ENCODE assay signal across 8 mouse cellular contexts in the genomic region with DNA sequence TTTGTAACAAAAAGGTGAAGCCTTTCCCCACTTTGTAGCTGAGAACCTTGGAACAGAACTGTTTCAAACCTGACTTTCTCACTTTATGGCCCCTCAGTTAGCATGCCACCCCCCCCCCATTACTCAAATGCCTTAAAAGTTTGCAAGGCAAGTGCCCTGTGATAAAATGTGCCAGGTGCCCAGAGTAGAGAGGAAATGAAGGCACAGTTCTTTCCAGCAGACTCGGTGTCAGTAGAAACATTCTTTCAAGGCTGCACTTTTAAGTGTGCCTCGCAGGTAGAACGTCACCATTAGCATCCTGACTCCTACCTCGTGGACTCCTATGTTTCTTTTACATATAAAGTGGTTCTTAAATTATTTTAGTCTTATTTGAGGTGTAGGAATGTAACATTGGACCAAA. TPM values are rescaled to one million over a fixed set of nuclear protein-coding genes. Genes with fewer than 3 reads are reported as not detected.
DNase-seq lines count a peak whose midpoint lies in the region; ATAC-seq and TF ChIP-seq lines count a peak whose summit lies in the region.
"Had no signal": no experiment of that assay in that cellular context is flagged by ENCODE, and none has a peak within 500 bp of the region (broad histone marks: within the 10 kb centered on the region; RNA-seq: fewer than 3 reads in every experiment).

No protein-coding gene starts in this region.

- H3K4me3 ChIP-seq in testis, adult 2 months (ENCODE audit: control insufficient read depth, low read depth, low read length), result peak overlapping the region; percentile 99; the same call in 1 of the 2 replicates
- H3K4me3 ChIP-seq in forebrain, embryonic 12.5 days (replicated peaks), result peak overlapping the region; percentile 76
- H3K4me3 ChIP-seq in limb, embryonic 14.5 days (replicated peaks; ENCODE audit: low read length), result peak overlapping the region; percentile 77
- H3K4me3 ChIP-seq in stomach, embryonic 16.5 days (replicated peaks; ENCODE audit: low read length), result peak overlapping the region; percentile 93

- peaks cover 5% of the 10 kb centered on the region for H3K36me3 ChIP-seq in testis, adult 2 months (ENCODE audit: control insufficient read depth, insufficient read depth, low read length)
- H3K36me3 ChIP-seq in forebrain, embryonic 12.5 days (replicated peaks), result peaks cover 16% of the 10 kb centered on the region
- peaks cover 17% of the 10 kb centered on the region for H3K36me3 ChIP-seq in limb, embryonic 14.5 days (ENCODE audit: control insufficient read depth, insufficient read depth, low read length)
- peaks cover 12% of the 10 kb centered on the region for H3K36me3 ChIP-seq in stomach, embryonic 16.5 days (ENCODE audit: control insufficient read depth, insufficient read depth, low read length)

- TF ChIP-seq POLR2A in testis, adult 2 months (IDR thresholded peaks at IDR 0.05; ENCODE audit: control insufficient read depth, low read depth, low read length), result no peak
- TF ChIP-seq POLR2A in limb, embryonic 14.5 days (IDR thresholded peaks at IDR 0.05; ENCODE audit: borderline replicate concordance, extremely low read depth, insufficient read depth, insufficient read length), result no peak

- ATAC-seq in forebrain, embryonic 12.5 days (ENCODE audit: low FRiP score), result no peak
- no peak for ATAC-seq in limb, embryonic 14.5 days (ENCODE audit: low FRiP score, low read depth)
- no peak for ATAC-seq in stomach, embryonic 16.5 days (ENCODE audit: insufficient read depth, low FRiP score)

- H3K4me2 ChIP-seq in forebrain, embryonic 12.5 days, result peak overlapping the region; percentile 73
- H3K4me2 ChIP-seq in limb, embryonic 14.5 days (replicated peaks; ENCODE audit: low read depth, low read length, severe bottlenecking), result peak overlapping the region; percentile 71
- peak overlapping the region; percentile 80 for H3K4me2 ChIP-seq in stomach, embryonic 16.5 days (ENCODE audit: low read depth, low read length)

- 87% methylated on average over 4 of the region's 4 CpGs for WGBS in forebrain, embryonic 12.5 days
- WGBS in limb, embryonic 14.5 days, result 56% methylated on average over 4 of the region's 4 CpGs
- WGBS in stomach, embryonic 16.5 days, result 61% methylated on average over 4 of the region's 4 CpGs

- H3K9ac ChIP-seq in forebrain, embryonic 12.5 days, result no peak overlapping the region
- H3K9ac ChIP-seq in limb, embryonic 14.5 days (ENCODE audit: low read depth, low read length, severe bottlenecking), result peak overlapping the region; percentile 86
- H3K9ac ChIP-seq in stomach, embryonic 16.5 days (ENCODE audit: low read length), result peak overlapping the region; percentile 94

- DNase-seq in testis, postnatal 10 days (ENCODE audit: low spot score), result no peak
- DNase-seq in limb, embryonic 14.5 days (ENCODE audit: low spot score), result no peak
- DNase-seq in cerebellum, postnatal 36 days, result no peak
- no peak for DNase-seq in c-Kit-positive CD71-positive TER-119-positive erythroid progenitor cells, embryonic 14.5 days (ENCODE audit: low spot score)
- DNase-seq: cerebellum, adult 9-11 months had no signal

- H3K9me3 ChIP-seq in forebrain, embryonic 12.5 days, result no peaks in the 10 kb centered on the region
- no peaks in the 10 kb centered on the region for H3K9me3 ChIP-seq in limb, embryonic 14.5 days (ENCODE audit: control insufficient read depth, low read length)
- H3K9me3 ChIP-seq in stomach, embryonic 16.5 days (replicated peaks; ENCODE audit: control insufficient read depth, low read length), result no peaks in the 10 kb centered on the region

- TF ChIP-seq CTCF in testis, adult 2 months (IDR thresholded peaks at IDR 0.05; ENCODE audit: control insufficient read depth, insufficient read depth, insufficient replicate concordance, low read depth, low read length), result no peak

- no peak overlapping the region; the same call in 1 of the 2 replicates for H3K27ac ChIP-seq in testis, adult 2 months (ENCODE audit: control insufficient read depth, insufficient read depth, low read depth, low read length)
- no peak overlapping the region for H3K27ac ChIP-seq in forebrain, embryonic 12.5 days
- H3K27ac ChIP-seq in limb, embryonic 14.5 days (replicated peaks; ENCODE audit: low read depth, low read length), result no peak overlapping the region
- H3K27ac ChIP-seq in stomach, embryonic 16.5 days (ENCODE audit: low read length), result no peak overlapping the region

- H3K27me3 ChIP-seq in testis, adult 2 months (ENCODE audit: control insufficient read depth, insufficient read depth, low read length), result no peaks in the 10 kb centered on the region
- H3K27me3 ChIP-seq in forebrain, embryonic 12.5 days, result no peaks in the 10 kb centered on the region
- H3K27me3 ChIP-seq in limb, embryonic 14.5 days (ENCODE audit: control insufficient read depth, insufficient read depth, low read length), result no peaks in the 10 kb centered on the region
- no peaks in the 10 kb centered on the region for H3K27me3 ChIP-seq in stomach, embryonic 16.5 days (ENCODE audit: control insufficient read depth, insufficient read depth, low read length)

- H3K4me1 ChIP-seq in testis, adult 2 months (ENCODE audit: control insufficient read depth, insufficient read depth, low read length), result peaks cover 2% of the 10 kb centered on the region; the same call in 1 of the 2 replicates
- H3K4me1 ChIP-seq in forebrain, embryonic 12.5 days, result peaks cover 5% of the 10 kb centered on the region
- peaks cover 4% of the 10 kb centered on the region for H3K4me1 ChIP-seq in limb, embryonic 14.5 days (ENCODE audit: control insufficient read depth, insufficient read depth, low read length)
- peaks cover 5% of the 10 kb centered on the region for H3K4me1 ChIP-seq in stomach, embryonic 16.5 days (ENCODE audit: control insufficient read depth, insufficient read depth, low read length)

RNA-seq across cellular contexts. Expression of gene 4932438A13Rik, which starts 1.0 kb away (rescaled TPM):
- polyA plus RNA-seq in testis, adult 2 months (2012; rRNA removed), result 29.1 and 37.5 TPM in 2 replicates
- 47.8 and 57.0 TPM in 2 replicates for polyA plus RNA-seq in forebrain, embryonic 12.5 days (2016; fragmentation: Nextera tagmentation; extraction: Ambion mirVana)
- polyA plus RNA-seq in limb, embryonic 14.5 days (2012; rRNA removed), result 28.1 and 28.3 TPM in 2 replicates
- polyA plus RNA-seq in limb, embryonic 14.5 days (2014; fragmentation: Nextera tagmentation; extraction: Ambion mirVana), result 68.1 and 68.4 TPM in 2 replicates
- 46.2 and 51.2 TPM in 2 replicates for polyA plus RNA-seq in stomach, embryonic 16.5 days (2015; fragmentation: Nextera tagmentation; extraction: Ambion mirVana)
